Mouse (Mus musculus) right cerebral cortex, postnatal 4 days (tissue): ENCODE data around the gene Npr2.
"Not testable (repeated sequence)": the region's sequence is repeated elsewhere in the genome, so short reads cannot be mapped to it uniquely, and the experiment has no call there.

Experiments
- DNase-seq: peaks from one replicate; pipeline ENCODE4 v3.0.0-alpha.2; 2022

Npr2 gene

DNA sequence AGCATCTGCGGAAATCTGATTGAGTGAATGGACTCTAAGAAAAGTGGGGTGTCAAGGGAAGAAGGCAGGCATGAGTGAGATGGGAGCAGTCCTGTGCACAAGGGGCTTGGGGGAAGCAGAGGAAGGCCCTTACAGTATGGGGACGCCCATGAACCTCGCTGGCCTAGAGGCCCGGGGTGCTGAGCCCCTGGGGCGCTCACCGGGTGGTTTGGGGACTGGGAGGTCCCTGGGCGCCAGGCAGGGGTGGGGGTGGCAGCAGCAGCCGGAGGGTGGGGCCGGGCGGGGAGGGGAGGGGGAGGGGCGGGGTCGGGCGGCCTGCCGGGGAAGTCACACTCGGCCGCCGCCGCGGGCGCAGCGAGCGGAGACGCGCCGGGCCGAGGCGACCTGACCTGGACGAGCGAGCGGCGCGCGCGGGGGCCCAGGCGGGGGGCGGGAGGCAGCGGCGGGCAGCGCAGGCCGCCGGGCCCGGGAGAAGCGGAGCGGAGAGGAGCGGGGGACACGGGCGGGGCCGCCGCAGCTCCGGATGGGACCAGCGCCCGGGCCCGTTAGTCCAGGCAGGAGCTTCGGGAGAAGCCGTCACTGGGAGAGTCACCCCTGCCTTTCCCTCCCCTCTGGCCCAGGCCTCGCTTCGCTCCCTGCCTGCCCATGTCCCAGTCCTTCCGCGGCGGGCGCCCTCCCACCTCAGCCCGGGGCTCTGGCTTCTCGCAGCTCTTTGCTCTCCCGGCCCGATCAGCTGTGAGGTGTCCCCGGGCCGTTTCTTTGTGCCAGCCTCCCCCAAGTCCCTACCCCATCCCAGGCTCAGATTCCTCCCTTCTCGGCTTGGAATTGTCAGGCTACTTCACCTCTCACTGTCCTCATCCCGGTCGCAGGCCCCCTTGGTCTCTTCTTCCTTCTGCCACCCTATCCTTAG is at the start of gene Npr2:
Gene Npr2, plus strand, starts transcription at position 890 of the 910 bp plus-strand sequence.
- DNase-seq: peak; percentile 63

DNA sequence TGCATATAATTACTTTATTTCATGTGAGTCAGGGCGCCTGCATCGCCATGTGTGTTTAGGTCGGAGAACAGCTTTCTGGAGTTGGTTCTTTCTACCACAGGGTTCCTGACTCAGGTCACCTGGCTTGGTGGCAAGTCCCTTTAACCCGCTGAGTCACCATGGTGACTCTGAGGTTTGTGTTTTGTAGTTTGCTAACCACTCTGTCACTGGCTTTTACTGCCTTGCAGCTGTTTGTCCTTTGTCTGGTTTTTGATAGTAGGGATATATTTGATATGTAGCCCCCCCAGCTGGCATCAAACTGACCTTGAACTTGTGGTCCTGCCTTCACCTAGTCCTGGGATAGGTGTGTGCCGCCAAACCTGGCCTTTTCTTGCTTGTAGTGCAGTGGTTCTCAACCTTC is 49.5 kb upstream of the Npr2 start:
- no peak for DNase-seq

DNA sequence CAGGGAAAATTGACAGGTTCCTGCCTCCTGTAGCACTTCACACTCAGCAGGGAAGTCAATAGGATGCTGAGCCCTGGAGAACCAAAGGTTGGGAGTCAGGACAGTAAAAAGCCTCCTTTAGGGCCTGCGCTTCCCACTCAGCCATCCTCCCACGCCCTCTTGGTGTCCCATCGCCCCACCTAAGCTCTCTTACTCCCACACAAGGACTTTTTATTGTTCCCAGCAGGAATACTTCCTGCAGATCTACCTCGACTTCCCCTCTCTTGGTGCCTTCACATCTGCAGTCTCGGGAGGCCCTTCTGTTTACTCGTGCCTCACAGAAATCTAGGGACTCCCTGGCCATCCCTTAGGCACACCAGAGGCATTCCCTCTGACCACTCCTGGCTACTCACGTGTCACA is 48.3 kb upstream of the Npr2 start:
- DNase-seq: no peak

DNA sequence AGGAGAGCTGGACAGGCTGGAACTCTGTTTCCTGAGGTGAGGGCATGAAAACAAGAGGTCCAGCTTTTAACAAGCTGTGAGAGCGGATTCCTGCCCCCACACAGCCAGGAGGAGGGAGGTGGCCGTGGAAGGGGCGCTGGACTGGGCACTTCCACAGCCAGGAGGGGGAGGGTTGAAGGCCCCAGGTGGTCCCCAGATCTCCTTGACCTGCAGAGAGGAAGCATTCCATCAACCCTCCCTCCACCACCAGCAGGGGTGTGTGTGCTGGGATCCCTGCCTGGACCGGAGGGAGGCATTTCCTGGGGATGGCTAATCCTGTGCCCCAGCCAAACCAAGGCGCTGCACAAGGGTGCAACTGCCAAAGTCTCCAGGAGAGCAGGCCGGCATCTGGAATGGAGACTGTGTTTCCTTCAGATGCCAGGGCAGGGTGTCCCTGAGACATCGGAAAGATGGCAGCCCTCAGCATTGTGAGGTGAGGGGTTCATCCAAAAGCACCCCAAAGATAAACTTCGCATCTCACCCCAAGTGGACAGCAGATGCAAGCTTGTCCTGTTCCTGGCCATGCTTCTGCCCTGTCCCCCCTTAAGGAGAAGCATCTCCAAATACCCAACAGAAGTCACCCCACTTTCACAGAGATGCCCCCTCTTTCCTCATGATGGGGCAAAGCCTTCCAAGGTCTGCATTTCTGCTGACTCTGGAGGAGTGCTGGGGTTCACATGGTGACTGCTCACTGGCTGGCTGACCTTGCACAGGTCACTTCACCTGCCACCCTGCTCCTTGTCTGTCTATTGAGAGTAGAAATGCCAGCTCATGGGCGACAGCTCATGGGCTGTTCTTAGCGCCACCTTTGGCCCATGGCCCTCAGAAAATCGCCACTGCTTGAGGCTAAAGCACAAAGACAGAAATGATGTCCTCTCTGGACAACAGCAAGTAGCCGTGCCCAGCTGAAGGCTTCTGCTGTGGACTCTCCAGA is 47.0 kb upstream of the Npr2 start, which contains the start of gene Msmp:
Gene Msmp, minus strand, starts transcription at position 51 of the 973 bp plus-strand sequence.
- DNase-seq: no peak

DNA sequence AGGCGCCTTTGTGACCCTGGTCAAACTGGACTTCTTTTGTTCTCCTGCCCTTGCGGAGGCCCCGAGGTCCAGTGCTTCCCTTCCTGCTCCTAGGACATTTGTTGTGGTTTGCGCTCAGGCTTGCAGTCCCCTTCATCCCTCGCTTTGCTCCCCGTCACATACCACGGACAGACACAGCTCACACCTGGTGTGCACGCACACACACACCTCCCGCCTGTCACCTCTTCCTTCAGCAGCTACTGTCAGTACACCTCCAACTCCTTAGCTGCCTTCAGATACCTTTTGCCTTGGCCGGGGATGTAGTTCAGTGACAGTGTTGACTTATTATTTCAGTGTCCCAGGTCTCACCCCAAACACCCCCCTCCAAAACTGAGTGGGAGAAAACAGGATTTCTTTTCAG is 46.1 kb upstream of the Npr2 start:
- no peak for DNase-seq

DNA sequence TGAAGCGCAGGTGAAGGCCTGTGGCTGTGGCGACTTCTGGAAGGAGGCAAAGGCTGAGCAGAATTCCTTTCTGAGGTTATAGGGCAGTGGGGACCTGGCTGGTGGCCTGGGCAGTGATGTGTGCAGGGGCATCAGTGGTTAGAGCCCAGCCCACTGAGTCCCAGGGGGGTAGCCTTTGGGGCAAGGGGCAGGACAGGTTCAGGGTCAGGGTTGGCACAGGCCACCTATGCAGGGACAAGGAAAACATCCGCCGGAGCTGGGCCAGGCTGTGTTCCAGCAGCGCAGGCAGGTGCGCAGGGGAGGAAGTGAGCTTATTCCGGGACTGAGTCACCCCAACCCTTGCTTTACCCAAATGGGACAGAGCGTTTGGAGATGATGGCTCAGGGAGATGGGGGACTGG is 45.3 kb upstream of the Npr2 start:
- no peak for DNase-seq

DNA sequence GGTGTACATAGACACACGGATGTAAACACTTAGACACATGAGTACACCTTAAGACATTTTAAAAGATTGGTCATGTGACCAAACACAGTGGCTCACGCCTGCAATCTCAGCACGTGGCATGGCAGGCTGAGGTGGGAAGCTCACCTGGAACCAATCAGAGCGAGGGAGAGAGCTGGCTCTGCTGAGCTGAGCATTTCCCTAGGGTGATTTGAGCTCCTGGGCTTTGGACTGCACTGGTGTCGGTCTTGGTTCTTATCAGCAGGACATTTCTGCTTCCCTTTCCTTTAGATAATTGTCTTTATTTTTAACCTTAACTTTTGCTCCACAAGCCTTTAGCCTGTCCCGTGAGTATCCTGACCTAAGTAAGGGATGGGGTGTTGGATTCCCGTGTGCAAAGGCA is 44.1 kb upstream of the Npr2 start:
- DNase-seq: no peak

DNA sequence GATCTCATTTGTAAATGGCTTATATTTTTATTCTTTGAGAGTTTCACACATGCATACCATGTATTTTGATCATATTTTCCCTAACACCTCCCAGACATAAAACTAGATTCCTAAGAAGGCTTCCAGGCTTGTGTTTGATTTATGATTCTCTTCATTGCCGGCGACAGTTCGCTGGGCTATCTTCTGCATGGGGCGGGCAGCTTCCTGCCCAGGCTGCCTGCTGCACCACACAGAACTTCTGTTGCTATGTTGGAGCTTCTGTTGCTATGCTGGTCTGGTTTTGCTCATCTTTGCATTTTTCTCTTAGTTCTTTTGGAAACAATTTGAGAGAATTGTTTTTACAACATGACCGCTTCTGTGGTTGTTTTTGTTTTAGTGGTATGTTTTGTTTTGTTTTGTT is 40.2 kb upstream of the Npr2 start:
- no peak for DNase-seq

DNA sequence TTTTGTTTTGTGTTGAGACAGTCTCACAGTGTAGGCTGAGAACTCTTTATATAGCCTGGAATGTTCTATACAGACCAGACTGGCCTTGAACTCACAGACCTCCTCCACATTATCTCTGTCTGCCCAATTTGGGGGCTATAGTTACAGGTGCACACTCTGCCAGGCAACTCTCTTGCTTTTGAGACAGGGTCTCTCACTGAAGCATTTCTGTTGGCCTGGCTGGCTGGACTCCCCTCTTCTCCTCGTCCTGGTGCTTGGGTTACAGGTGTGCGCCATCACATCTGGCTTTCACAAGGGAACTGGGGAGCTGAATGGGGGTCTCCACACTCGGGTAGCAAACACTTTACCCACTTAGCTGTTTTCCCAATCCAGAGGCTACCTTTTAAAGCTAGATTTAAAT is 39.8 kb upstream of the Npr2 start:
- no peak for DNase-seq

DNA sequence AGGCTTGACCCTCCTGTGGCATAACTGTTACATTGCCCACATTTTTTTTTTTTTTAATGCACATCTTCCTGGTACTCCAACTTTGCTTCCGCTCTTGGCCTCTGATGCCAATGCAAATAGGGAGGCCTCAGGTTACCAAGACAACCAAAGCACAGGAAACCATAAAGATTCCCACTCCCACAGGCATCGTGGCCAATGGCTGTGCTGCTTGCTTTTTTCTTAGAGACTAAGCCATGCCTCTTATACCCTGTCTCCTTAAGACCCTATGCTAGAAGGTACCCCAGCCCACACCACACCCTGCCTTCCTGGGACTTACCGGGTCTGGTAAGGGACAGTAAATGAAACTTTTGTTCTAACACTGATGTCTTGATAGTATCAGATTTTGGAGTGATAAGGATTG is 38.3 kb upstream of the Npr2 start:
- no peak for DNase-seq

DNA sequence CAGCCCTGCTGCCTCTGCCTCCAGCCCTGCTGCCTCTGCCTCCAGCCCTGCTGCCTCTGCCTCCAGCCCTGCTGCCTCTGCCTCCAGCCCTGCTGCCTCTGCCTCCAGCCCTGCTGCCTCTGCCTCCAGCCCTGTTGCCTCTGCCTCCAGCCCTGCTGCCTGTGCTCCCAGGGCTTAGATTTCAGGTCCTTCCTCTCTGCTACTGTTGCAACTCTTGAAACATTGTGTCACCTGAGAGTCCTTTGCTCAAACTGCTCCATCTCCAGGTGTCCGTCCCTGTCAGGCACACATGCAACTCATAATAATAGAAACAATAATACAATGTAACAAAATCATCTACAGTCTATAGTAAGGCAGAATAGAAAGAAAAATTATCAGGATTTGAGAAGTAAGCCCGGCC is 35.1 kb upstream of the Npr2 start:
- DNase-seq: not testable (repeated sequence)

DNA sequence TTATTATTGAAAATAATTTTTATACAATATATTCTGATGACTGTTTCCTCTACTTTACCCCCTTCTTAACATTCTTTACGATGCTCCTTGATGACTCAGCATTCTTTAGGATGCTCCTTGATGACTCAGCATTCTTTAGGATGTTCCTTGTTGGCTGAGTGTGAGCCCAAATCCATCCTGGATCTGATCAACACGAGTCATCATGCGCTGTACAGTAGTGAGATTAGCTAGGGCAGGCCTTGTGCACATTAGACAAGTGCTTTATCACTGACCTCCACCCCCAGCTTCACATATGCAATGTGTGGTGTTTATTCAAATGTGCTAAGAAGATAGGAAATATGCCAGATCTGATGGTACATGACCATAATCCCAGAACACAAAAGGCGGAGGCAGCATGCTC is 33.5 kb upstream of the Npr2 start:
- DNase-seq: no peak

DNA sequence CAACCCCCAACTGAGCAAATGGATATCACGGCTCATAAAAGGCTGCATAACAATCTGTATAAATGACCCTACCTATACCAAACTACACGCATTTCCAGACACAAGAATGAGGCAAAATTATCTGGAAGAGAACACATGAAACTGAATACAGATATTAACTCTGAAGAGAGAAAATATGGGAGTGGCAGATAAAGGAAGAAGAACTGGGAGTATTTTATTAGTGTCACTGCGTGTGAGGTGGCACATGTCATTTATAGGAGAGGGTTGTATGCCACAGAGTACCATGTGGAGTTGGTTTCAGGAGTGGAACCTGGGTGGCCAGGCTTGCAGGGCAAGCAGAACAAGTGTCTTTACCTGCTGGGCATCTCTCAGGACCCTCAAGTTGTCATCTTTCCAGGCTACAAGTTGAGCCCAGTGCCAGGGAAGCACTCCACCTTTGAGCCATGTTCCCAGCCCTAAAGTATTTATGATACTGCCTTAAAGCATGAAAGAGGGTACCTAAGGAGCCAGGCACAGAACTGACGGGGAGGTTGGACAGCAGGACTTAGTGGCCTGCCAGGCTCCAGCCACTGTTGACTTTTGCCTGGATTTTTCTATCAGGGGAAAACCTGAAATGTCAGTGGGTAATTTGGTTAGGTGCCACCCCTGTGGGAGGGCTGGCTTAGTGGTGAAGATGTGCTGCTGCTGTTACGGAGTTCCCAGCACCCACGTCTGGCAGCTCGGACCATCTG is 32.9 kb upstream of the Npr2 start:
- no peak for DNase-seq

DNA sequence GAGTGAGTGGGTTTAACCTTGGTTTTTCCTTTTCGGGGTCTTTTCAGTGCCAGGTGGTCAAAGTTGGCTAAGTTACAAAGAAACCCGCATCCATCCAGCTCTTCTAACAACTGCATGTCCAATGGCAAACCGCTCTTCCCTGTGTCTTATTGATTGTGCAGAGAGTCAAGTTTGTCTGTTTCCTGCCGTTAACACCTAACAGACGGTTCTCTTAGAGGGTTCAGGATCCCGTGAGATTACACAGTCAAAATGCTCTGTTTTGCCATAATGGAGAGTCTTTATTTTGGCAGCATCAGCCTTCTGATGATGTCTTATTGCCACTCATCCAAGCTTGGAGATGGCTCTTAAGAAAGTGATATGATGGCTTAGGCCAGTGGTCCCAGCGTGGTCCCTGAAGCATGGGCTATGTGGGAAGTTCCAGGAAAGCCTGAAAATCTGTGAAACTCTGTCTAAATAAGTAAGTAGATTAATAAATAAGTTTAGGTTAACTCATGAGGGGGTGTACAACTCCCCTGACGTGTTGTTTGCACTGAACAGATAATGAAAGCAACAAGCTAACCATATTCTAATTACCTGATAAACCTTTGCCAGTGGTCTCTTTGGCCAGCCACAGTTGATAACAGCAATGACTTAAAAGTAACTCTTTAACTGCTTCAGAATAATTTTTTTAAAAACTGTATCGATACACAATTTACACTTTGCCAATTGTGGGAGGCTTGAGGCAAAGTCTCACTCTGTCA is 31.4 kb upstream of the Npr2 start:
- no peak for DNase-seq

DNA sequence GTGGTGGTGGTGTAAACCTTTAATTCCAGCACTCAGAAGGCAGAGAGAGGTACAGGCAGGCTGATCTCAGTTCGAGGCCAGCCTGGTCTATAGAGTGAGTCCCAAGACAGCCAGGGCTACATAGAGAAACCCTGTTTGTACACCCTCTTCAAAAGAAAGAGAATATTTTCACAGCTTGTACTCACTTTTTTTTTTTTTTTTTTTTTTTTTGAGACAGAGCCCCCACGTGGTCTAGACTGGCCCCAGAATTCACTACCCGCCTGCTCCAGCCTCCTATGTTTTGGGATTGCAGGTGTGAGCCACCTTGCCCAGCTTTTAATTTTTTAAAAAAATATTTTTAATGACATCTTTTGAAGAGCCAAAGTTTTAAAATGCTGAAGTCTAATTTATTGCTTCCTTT is 27.6 kb upstream of the Npr2 start:
- DNase-seq: no peak

DNA sequence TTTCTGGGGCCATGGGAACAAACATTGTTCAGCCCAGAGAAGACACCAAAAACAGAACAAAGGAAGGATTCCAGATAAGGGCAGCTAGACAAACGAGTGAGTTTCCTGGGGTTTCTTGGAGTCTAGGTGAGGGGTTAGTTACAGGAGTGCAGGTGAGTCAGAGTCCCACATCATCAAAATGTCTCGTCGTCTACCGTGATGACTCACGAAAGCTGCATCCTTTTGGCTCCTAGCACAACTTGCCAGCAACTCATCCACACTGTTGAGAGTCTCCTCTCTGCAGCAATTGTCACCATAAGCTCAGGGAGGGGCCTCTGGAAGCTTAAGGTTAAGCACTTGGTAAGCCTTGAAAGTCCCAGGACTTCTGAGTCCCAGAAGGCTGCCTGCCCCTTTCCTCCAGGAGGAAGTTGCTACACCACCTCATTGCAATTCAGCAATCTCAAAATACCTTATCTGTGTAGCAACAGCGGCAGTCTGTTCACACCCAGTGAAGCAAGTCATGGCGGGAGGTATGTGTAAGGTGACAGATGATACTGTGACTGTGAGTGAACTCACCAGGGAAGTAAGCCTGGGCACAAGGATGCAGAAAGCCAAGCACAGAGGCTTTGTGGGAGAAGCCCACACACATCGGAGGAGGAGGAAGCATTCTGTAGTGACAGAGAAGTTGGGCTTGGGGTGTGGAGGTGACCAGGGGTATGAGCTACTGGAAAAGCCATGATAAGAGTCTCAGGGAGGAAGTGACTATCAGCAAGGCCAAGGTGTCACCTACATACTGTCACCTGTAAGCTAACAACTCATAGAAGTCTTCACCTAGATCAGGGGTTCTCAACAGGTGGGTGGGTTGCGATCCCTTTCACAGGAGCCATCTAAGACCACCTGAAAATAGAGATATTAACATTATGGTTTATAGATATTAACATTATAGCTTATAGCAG is 26.7 kb upstream of the Npr2 start:
- DNase-seq: no peak

DNA sequence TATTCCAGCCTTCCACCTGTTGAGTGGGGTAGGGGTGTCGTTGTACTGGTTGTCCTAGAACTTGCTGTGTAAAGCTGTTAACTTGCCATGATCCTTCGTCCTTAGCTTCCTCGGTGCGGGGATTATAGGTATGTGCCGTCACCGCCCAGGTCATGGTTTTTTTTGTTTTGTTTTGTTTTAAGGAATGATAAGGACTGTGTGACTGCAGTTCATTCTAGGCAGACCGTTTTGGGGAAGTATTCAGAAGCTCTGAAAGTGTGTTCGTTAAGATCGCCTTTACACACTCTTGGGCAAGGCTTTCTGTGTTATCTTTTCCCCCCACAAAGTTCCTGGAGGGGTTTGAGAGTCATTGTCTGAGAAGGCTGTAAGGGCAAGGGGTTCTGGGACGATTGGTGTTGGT is 19.2 kb upstream of the Npr2 start:
- no peak for DNase-seq

DNA sequence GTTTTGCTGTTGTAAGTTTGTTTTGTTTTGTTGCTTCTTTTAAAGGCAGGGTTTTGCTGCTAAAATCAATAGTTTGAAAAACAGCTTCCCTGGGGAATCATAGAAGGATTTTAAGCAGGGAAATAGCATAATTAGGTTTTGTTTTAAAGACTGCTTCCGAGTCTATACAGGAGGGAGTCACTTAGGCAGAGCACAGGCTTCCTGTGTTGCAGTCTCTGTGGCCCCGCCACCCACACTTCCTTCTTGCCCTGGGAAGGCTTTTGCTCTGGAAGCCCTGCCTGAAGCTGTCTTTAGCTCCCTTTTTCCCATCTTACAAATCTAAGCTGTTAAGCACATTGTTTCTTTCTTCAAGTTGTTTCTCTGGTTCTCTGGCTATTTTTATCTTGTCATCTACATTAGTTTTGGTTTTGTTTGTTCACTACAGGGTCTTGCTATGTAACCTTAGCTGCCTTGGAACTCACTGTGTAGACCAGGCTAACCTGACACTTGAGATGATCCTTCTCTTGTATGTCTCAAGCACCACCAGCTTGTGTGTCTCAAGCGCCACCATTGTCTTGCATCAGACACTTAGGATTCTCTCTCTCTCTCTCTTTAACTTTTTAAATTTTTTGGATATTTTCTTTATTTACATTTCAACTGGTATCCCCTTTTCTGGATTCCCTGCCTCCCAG is 18.5 kb upstream of the Npr2 start:
- DNase-seq: no peak

DNA sequence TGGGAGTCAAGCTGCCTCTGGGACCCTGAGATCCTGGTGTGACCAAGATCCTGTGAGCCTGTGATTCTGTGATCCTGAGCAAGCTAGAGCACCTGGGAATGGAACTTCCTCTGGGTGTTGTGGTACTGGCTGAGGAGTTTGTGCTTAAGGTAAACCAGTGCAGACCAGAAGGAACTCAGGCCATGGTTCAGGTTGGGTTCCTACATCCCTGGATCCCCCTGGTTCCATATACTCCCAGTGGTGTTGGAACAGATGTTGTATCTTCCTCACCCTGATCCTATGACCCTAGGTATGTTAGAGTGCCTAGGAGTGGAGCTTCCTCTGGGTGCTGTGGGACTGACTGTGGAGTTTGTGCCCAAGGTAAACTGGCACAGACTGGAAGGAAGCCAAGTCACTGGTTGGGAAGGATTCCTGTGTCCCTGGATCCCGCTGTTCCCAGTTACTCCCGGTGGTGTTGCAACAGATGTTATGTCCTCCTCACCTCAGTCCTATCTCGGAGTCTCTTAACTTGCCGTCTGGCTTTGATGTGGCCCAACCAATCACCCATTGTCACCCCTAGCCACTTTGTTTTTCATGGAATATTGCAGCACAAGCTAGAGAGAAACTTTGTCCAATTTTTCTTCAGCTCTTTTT is 11.5 kb upstream of the Npr2 start:
- DNase-seq: no peak
